Mouse (Mus musculus): ENCODE measurements around the gene Gm10722. TPM values are rescaled to one million over a fixed set of nuclear protein-coding genes. Genes with fewer than 3 reads are reported as not detected.
"Not testable (repeated sequence)": the region's sequence is repeated elsewhere in the genome, so short reads cannot be mapped to it uniquely, and the experiment has no call there.

The Gm10722 gene
- polyA plus RNA-seq, 1 experiment from 2014 or later: not detected

GRCm38 (mm10) chr9:3015896-3016295 is 15.2 kb downstream of the Gm10722 start:
- H3K27me3 ChIP-seq (replicated peaks); H3K36me3 ChIP-seq; H3K4me3 ChIP-seq; H3K9ac ChIP-seq; H3K9me3 ChIP-seq (replicated peaks); ATAC-seq (ENCODE audit: insufficient number of reproducible peaks, low FRiP score); H3K4me1 ChIP-seq (replicated peaks); H3K4me2 ChIP-seq; H3K27ac ChIP-seq (ENCODE audit: poor library complexity, severe bottlenecking): not testable (repeated sequence)
- WGBS: 69% methylated on average over 6 of the region's 6 CpGs

GRCm38 (mm10) chr9:3017108-3017507 is 16.4 kb downstream of the Gm10722 start, which contains the start of gene Gm10719:
TSS of gene Gm10719 (plus strand) at chr9:3017408.
- not testable (repeated sequence) for H3K4me3 ChIP-seq; H3K36me3 ChIP-seq; H3K27me3 ChIP-seq (replicated peaks); ATAC-seq (ENCODE audit: insufficient number of reproducible peaks, low FRiP score); H3K4me2 ChIP-seq; H3K9ac ChIP-seq; H3K27ac ChIP-seq (ENCODE audit: poor library complexity, severe bottlenecking); H3K4me1 ChIP-seq (replicated peaks); H3K9me3 ChIP-seq (replicated peaks)
- 46% methylated on average over 2 of the region's 9 CpGs for WGBS

- not testable (repeated sequence) for ATAC-seq (ENCODE audit: insufficient number of reproducible peaks, low FRiP score); H3K4me1 ChIP-seq (replicated peaks); H3K36me3 ChIP-seq; H3K9me3 ChIP-seq (replicated peaks); H3K27ac ChIP-seq (ENCODE audit: poor library complexity, severe bottlenecking); H3K9ac ChIP-seq; H3K27me3 ChIP-seq (replicated peaks); H3K4me3 ChIP-seq; H3K4me2 ChIP-seq
- 58% methylated on average over 9 of the region's 9 CpGs for WGBS
These were observed 18.2 kb downstream of the Gm10722 start for GRCm38 (mm10) chr9:3018944-3019343.

- peak; percentile 72 for ATAC-seq (ENCODE audit: insufficient number of reproducible peaks, low FRiP score)
- not testable (repeated sequence) for H3K9ac ChIP-seq; H3K36me3 ChIP-seq; H3K4me3 ChIP-seq; H3K9me3 ChIP-seq (replicated peaks); H3K27ac ChIP-seq (ENCODE audit: poor library complexity, severe bottlenecking); H3K4me2 ChIP-seq; H3K27me3 ChIP-seq (replicated peaks); H3K4me1 ChIP-seq (replicated peaks)
- WGBS: 74% methylated on average over 17 of the region's 19 CpGs
These were observed 19.4 kb downstream of the Gm10722 start for GRCm38 (mm10) chr9:3019835-3020727.

- H3K27me3 ChIP-seq (replicated peaks); H3K9me3 ChIP-seq (replicated peaks); H3K4me2 ChIP-seq; H3K27ac ChIP-seq (ENCODE audit: poor library complexity, severe bottlenecking); ATAC-seq (ENCODE audit: insufficient number of reproducible peaks, low FRiP score); H3K36me3 ChIP-seq; H3K4me3 ChIP-seq; H3K9ac ChIP-seq; H3K4me1 ChIP-seq (replicated peaks): not testable (repeated sequence)
- 66% methylated on average over 11 of the region's 13 CpGs for WGBS
These were observed 21.7 kb downstream of the Gm10722 start for GRCm38 (mm10) chr9:3022316-3023008.

- not testable (repeated sequence) for H3K4me2 ChIP-seq; ATAC-seq (ENCODE audit: insufficient number of reproducible peaks, low FRiP score); H3K27me3 ChIP-seq (replicated peaks)
These were observed 22.7 kb downstream of the Gm10722 start, which contains the start of gene Gm10718 for GRCm38 (mm10) chr9:3023312-3023984. TSS of gene Gm10718 (plus strand) at chr9:3023547.

GRCm38 (mm10) chr9:3023985-3024648 is 23.4 kb downstream of the Gm10722 start:
- not testable (repeated sequence) for H3K4me1 ChIP-seq (replicated peaks); H3K9ac ChIP-seq; H3K36me3 ChIP-seq; H3K4me3 ChIP-seq; H3K9me3 ChIP-seq (replicated peaks); H3K27ac ChIP-seq (ENCODE audit: poor library complexity, severe bottlenecking); H3K4me2 ChIP-seq; H3K27me3 ChIP-seq (replicated peaks); ATAC-seq (ENCODE audit: insufficient number of reproducible peaks, low FRiP score)
- 67% methylated on average over 16 of the region's 16 CpGs for WGBS

More at GRCm38 (mm10) chr9:3023312-3023984, 22.7 kb downstream of the Gm10722 start, which contains the start of gene Gm10718:
- H3K9ac ChIP-seq; H3K4me3 ChIP-seq; H3K27ac ChIP-seq (ENCODE audit: poor library complexity, severe bottlenecking); H3K36me3 ChIP-seq; H3K4me1 ChIP-seq (replicated peaks); H3K9me3 ChIP-seq (replicated peaks): not testable (repeated sequence)
- WGBS: 69% methylated on average over 12 of the region's 13 CpGs

- H3K36me3 ChIP-seq; H3K27ac ChIP-seq (ENCODE audit: poor library complexity, severe bottlenecking); H3K4me1 ChIP-seq (replicated peaks); H3K4me2 ChIP-seq; H3K9ac ChIP-seq; ATAC-seq (ENCODE audit: insufficient number of reproducible peaks, low FRiP score); H3K9me3 ChIP-seq (replicated peaks); H3K27me3 ChIP-seq (replicated peaks); H3K4me3 ChIP-seq: not testable (repeated sequence)
- 67% methylated on average over 12 of the region's 12 CpGs for WGBS
These were observed 24.3 kb downstream of the Gm10722 start, which contains the start of gene Gm10717 for GRCm38 (mm10) chr9:3024912-3025467. TSS of gene Gm10717 (plus strand) at chr9:3025417.

- ATAC-seq (ENCODE audit: insufficient number of reproducible peaks, low FRiP score); H3K9me3 ChIP-seq (replicated peaks); H3K27me3 ChIP-seq (replicated peaks); H3K4me1 ChIP-seq (replicated peaks); H3K4me3 ChIP-seq; H3K9ac ChIP-seq; H3K27ac ChIP-seq (ENCODE audit: poor library complexity, severe bottlenecking); H3K4me2 ChIP-seq; H3K36me3 ChIP-seq: not testable (repeated sequence)
- WGBS: 66% methylated on average over 5 of the region's 6 CpGs
These were observed 24.9 kb downstream of the Gm10722 start for GRCm38 (mm10) chr9:3025653-3026052.

- H3K4me1 ChIP-seq (replicated peaks); H3K36me3 ChIP-seq; H3K27ac ChIP-seq (ENCODE audit: poor library complexity, severe bottlenecking); H3K9ac ChIP-seq; H3K27me3 ChIP-seq (replicated peaks); H3K9me3 ChIP-seq (replicated peaks); H3K4me2 ChIP-seq; ATAC-seq (ENCODE audit: insufficient number of reproducible peaks, low FRiP score); H3K4me3 ChIP-seq: not testable (repeated sequence)
- WGBS: 70% methylated on average over 5 of the region's 5 CpGs
These were observed 25.4 kb downstream of the Gm10722 start for GRCm38 (mm10) chr9:3026136-3026535.

All from heart, embryonic 12.5 days (tissue).